Mouse (Mus musculus): ENCODE measurements at regions not wholly inside any gene's neighbourhood (a gene's known extent, or its start where the extent isn't known, plus 50 kb on each side); places are given as distances from the start of the nearest gene placed in this dataset.

DNA sequence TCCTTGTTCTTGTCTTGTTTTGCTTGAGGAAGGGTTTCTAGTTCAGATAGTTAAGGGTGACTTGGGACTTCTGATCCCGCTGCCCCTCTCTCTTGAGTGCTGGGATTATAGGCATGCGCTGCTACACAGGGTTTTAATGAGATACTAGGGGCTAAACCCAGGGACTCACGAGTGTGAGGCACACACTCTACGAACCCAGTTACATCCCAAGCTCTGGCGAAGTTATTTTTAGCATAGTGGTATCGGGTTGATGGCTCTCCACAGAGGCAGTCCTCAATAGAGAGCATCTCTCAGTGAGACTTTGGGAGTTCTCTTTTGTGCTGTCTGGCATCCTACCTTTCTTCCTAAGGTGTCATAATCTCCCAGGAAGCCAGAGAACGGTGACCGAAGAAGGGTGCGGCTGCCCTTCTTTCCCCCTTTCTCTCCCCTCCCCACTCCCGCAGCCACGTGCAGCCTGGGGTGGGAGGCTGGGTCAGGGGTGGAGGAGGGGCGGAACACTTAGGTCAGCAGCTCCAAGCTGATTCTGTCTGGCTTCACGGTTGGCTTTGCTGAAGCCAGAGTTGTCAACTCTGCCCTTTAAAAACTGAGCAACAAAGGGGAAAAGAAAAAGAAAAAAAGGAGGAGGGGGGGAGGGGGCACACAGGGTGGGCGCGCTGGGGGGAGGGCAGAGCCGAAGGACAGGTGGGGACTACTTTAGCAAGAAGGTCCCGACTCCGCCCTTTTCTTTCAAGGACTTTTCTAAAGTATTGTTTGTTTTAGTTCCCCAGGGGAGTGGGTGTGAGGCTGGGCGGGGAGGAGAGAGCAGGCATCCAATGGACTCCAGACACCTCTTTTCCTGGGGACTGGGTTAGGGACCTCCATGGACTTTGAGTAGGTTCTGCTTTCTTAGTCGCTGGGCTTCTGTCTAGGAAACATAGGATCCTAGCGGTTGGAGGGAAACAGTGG is 70.4 kb upstream of the Igfbp5 start:
- Histone ChIP-seq H3K4me3 (ENCODE audit: low read depth, low read length) (0 out of 2 replicates have a peak overlapping the region, but pooled peaks have one; percentile 7), H3K27me3 (ENCODE audit: control insufficient read depth, insufficient read depth, low read length) (no peaks in the 10 kb centered on the region), H3K4me2 (ENCODE audit: low read depth, low read length) (peak overlapping the region; percentile 25), H3K4me1 (ENCODE audit: control insufficient read depth, insufficient read depth, low read length) (peaks cover 3% of the 10 kb centered on the region; the same call in 1 of the 2 replicates), H3K36me3 (replicated peaks; ENCODE audit: control insufficient read depth, insufficient read depth, low read depth, low read length) (no peaks in the 10 kb centered on the region), H3K27ac (replicated peaks; ENCODE audit: low read depth, low read length) (no peak overlapping the region), H3K9ac (replicated peaks; ENCODE audit: low read length) (no peak overlapping the region; the same call in 1 of the 2 replicates), H3K9me3 (replicated peaks; ENCODE audit: control insufficient read depth, low read length) (no peaks in the 10 kb centered on the region)
- peak; percentile 61 for DNase-seq (ENCODE audit: low spot score)
- ATAC-seq (replicated peaks; ENCODE audit: insufficient number of reproducible peaks, low FRiP score, low TSS enrichment, low read depth): peak; percentile 46
- 8% methylated on average over 21 of the region's 21 CpGs for WGBS

DNA sequence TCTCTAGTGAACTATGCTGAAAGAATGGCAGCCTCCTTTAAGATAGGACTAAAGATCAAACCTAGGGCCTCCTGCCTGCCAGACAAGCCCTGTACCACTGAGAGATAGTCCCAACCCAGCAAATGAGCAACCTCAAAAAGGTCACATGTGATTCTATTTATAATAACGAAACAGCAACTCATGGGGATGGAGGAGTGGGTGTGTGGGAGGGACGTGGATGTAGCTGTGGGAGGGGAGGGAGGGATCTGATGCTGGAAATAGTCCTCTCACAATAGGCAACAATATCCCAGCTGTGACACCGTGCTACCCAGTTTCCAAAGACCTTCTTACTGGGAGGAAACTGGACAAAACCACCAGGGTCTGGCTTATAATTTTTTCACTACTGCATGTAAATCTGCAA is 69.5 kb upstream of the Igfbp5 start:
- H3K27me3 ChIP-seq (ENCODE audit: control insufficient read depth, insufficient read depth, low read length): no peaks in the 10 kb centered on the region
- H3K9me3 ChIP-seq (replicated peaks; ENCODE audit: control insufficient read depth, low read length): no peaks in the 10 kb centered on the region
- ATAC-seq (replicated peaks; ENCODE audit: insufficient number of reproducible peaks, low FRiP score, low TSS enrichment, low read depth): no peak
- no peak overlapping the region for H3K27ac ChIP-seq (replicated peaks; ENCODE audit: low read depth, low read length)
- H3K36me3 ChIP-seq (replicated peaks; ENCODE audit: control insufficient read depth, insufficient read depth, low read depth, low read length): no peaks in the 10 kb centered on the region
- 36% methylated on average over 3 of the region's 3 CpGs for WGBS
- no peak overlapping the region for H3K4me3 ChIP-seq (ENCODE audit: low read depth, low read length)
- peaks cover 3% of the 10 kb centered on the region; the same call in 1 of the 2 replicates for H3K4me1 ChIP-seq (ENCODE audit: control insufficient read depth, insufficient read depth, low read length)
- DNase-seq (ENCODE audit: low spot score): no peak
- no peak overlapping the region for H3K9ac ChIP-seq (replicated peaks; ENCODE audit: low read length)
- no peak overlapping the region for H3K4me2 ChIP-seq (ENCODE audit: low read depth, low read length)

DNA sequence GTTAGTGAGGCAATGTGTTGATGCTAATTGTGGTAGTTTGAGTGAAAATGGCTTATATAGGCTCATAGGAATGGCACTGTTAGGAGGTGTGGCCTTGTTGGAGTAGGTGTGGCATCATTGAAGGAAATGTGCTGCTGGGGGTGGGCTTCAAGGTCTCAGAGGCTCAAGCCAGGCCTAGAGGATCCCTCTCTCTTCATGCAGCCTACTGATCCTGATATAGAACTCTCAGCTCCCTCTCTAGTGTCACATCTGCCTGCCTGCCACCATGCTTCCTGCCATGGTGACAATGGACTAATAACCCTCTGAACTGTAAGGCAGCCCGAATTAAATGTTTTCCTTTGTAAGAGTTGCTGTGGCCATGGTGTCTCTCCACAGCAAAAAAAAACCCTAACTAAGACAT is 68.4 kb upstream of the Igfbp5 start:
- no peak overlapping the region for H3K4me3 ChIP-seq (ENCODE audit: low read depth, low read length)
- no peaks in the 10 kb centered on the region for H3K36me3 ChIP-seq (replicated peaks; ENCODE audit: control insufficient read depth, insufficient read depth, low read depth, low read length)
- DNase-seq (ENCODE audit: low spot score): no peak
- ATAC-seq (replicated peaks; ENCODE audit: insufficient number of reproducible peaks, low FRiP score, low TSS enrichment, low read depth): no peak
- H3K27me3 ChIP-seq (ENCODE audit: control insufficient read depth, insufficient read depth, low read length): no peaks in the 10 kb centered on the region
- H3K27ac ChIP-seq (replicated peaks; ENCODE audit: low read depth, low read length): no peak overlapping the region
- WGBS: 82% methylated on average over 1 of the region's 1 CpGs
- H3K9me3 ChIP-seq (replicated peaks; ENCODE audit: control insufficient read depth, low read length): no peaks in the 10 kb centered on the region
- H3K4me2 ChIP-seq (ENCODE audit: low read depth, low read length): no peak overlapping the region
- H3K4me1 ChIP-seq (ENCODE audit: control insufficient read depth, insufficient read depth, low read length): peaks cover 3% of the 10 kb centered on the region; the same call in 1 of the 2 replicates
- no peak overlapping the region for H3K9ac ChIP-seq (replicated peaks; ENCODE audit: low read length)

DNA sequence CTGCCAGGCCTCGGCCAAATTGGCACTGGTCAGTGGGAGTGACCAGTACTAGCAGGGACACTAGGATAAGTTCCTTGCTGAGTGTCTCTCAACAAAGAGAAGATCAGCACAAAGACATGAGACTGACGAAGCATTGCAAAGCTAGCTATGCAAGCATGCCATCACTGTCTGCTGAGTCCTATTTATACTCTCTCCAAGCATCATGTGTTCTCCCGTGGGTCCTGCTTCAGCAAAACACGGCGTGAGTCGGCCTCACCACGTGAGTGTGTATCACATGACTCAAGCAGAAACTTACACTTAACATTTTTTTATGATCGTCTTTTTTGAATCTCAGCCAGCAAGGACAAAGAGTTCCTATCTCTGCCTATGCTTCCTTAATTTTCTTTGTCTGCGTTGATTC is 67.7 kb upstream of the Igfbp5 start:
- DNase-seq (ENCODE audit: low spot score): no peak
- no peak for ATAC-seq (replicated peaks; ENCODE audit: insufficient number of reproducible peaks, low FRiP score, low TSS enrichment, low read depth)
- WGBS: 87% methylated on average over 9 of the region's 9 CpGs

DNA sequence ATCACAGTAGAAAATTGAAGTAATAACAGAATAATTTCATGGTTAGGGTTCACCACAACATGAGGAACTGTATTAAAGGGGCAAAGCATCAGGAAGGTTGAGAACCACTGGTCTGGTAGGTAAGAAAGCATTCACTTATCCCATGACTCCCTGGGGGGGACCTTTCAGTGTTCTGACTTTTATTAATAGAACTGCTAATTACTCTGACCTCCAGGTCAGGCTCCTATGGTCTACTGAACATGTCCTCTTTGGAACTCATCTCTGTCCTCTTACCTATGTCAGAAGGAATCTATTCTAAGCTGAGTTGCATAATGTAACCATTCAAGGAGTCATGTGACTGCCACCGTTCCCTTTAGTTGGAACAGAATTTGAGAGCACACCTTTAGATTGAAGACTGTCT is 65.3 kb upstream of the Igfbp5 start:
- H3K4me2 ChIP-seq (ENCODE audit: low read depth, low read length): no peak overlapping the region
- no peak overlapping the region for H3K4me3 ChIP-seq (ENCODE audit: low read depth, low read length)
- H3K27me3 ChIP-seq (ENCODE audit: control insufficient read depth, insufficient read depth, low read length): no peaks in the 10 kb centered on the region
- no peaks in the 10 kb centered on the region for H3K4me1 ChIP-seq (ENCODE audit: control insufficient read depth, insufficient read depth, low read length)
- H3K9ac ChIP-seq (replicated peaks; ENCODE audit: low read length): no peak overlapping the region
- H3K9me3 ChIP-seq (replicated peaks; ENCODE audit: control insufficient read depth, low read length): no peaks in the 10 kb centered on the region
- DNase-seq (ENCODE audit: low spot score) (no peak), ATAC-seq (replicated peaks; ENCODE audit: insufficient number of reproducible peaks, low FRiP score, low TSS enrichment, low read depth) (no peak)
- 73% methylated on average over 1 of the region's 1 CpGs for WGBS
- no peaks in the 10 kb centered on the region for H3K36me3 ChIP-seq (replicated peaks; ENCODE audit: control insufficient read depth, insufficient read depth, low read depth, low read length)
- H3K27ac ChIP-seq (replicated peaks; ENCODE audit: low read depth, low read length): no peak overlapping the region

More for the DNA sequence above, 67.7 kb upstream of the Igfbp5 start:
- Histone ChIP-seq H3K4me3 (ENCODE audit: low read depth, low read length) (no peak overlapping the region), H3K27me3 (ENCODE audit: control insufficient read depth, insufficient read depth, low read length) (no peaks in the 10 kb centered on the region), H3K9me3 (replicated peaks; ENCODE audit: control insufficient read depth, low read length) (no peaks in the 10 kb centered on the region), H3K4me2 (ENCODE audit: low read depth, low read length) (no peak overlapping the region), H3K36me3 (replicated peaks; ENCODE audit: control insufficient read depth, insufficient read depth, low read depth, low read length) (no peaks in the 10 kb centered on the region), H3K27ac (replicated peaks; ENCODE audit: low read depth, low read length) (no peak overlapping the region), H3K4me1 (ENCODE audit: control insufficient read depth, insufficient read depth, low read length) (peaks cover 3% of the 10 kb centered on the region; the same call in 1 of the 2 replicates), H3K9ac (replicated peaks; ENCODE audit: low read length) (no peak overlapping the region)

DNA sequence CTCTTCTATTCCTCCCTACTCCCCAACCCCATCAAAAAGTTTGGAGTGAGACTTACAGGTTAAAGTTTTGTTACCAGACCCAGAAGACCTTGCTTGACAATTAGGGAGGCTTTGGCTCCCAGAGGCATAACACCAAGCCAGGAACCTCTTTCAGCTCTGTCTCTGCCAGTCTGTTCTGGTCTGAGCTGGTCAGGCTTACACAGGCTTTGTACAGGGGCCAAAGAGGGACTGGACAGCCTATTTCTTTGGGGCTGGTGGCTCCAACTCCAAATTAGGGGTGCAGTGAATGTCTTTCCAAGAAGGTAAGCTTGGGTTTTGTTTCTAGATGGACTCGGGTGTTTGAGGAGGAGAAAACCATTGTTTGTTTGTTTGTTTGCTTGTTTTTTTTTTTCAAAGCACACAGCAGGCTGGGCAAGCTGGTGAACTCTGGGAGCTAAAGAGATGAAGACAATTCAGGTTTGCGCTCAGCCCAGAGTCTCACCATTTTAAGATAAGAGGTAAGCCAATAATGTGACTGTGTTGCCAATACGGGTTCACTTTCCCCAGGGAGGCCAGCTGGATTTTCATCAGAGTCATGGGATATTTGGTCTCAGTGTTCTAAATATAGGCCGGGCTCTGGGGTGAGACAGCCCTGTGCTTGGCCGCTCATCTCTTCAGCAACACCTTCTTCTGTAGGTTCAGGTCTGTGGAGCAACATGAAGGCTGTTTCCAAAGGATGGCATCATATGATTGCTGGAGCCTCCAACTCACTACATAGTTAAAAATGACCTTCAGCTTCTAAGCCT is 62.2 kb upstream of the Igfbp5 start:
- DNase-seq (ENCODE audit: low spot score) (no peak), ATAC-seq (replicated peaks; ENCODE audit: insufficient number of reproducible peaks, low FRiP score, low TSS enrichment, low read depth) (no peak)
- Histone ChIP-seq H3K27me3 (ENCODE audit: control insufficient read depth, insufficient read depth, low read length) (no peaks in the 10 kb centered on the region), H3K27ac (replicated peaks; ENCODE audit: low read depth, low read length) (no peak overlapping the region), H3K4me3 (ENCODE audit: low read depth, low read length) (no peak overlapping the region), H3K4me1 (ENCODE audit: control insufficient read depth, insufficient read depth, low read length) (no peaks in the 10 kb centered on the region), H3K4me2 (ENCODE audit: low read depth, low read length) (no peak overlapping the region), H3K36me3 (replicated peaks; ENCODE audit: control insufficient read depth, insufficient read depth, low read depth, low read length) (no peaks in the 10 kb centered on the region), H3K9me3 (replicated peaks; ENCODE audit: control insufficient read depth, low read length) (no peaks in the 10 kb centered on the region), H3K9ac (replicated peaks; ENCODE audit: low read length) (no peak overlapping the region)
- WGBS: 86% methylated on average over 5 of the region's 5 CpGs

DNA sequence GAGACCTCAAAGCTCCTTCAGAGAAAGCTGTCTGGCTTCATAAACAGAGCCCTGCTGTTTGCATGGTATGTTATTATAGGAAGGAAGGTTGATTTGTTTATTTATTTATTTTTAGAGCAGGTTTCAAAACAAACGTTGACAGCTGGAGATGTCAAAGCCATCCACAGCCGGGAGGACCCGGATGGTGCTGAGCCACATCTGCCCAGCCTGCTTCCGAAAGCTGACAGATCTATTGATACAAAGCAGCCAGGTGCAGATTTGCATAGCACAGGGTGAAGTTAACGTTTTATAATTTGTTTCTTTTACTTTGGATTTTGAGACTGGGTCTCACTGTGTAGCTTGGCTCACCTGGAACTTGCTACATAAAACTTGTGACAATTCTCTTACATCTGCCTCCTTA is 61.5 kb upstream of the Igfbp5 start:
- H3K27me3 ChIP-seq (ENCODE audit: control insufficient read depth, insufficient read depth, low read length): no peaks in the 10 kb centered on the region
- H3K9ac ChIP-seq (replicated peaks; ENCODE audit: low read length): no peak overlapping the region
- no peak for DNase-seq (ENCODE audit: low spot score)
- no peaks in the 10 kb centered on the region for H3K9me3 ChIP-seq (replicated peaks; ENCODE audit: control insufficient read depth, low read length)
- no peak overlapping the region for H3K27ac ChIP-seq (replicated peaks; ENCODE audit: low read depth, low read length)
- no peak for ATAC-seq (replicated peaks; ENCODE audit: insufficient number of reproducible peaks, low FRiP score, low TSS enrichment, low read depth)
- WGBS: 42% methylated on average over 5 of the region's 5 CpGs
- H3K4me3 ChIP-seq (ENCODE audit: low read depth, low read length): no peak overlapping the region
- no peaks in the 10 kb centered on the region for H3K36me3 ChIP-seq (replicated peaks; ENCODE audit: control insufficient read depth, insufficient read depth, low read depth, low read length)
- no peaks in the 10 kb centered on the region for H3K4me1 ChIP-seq (ENCODE audit: control insufficient read depth, insufficient read depth, low read length)
- H3K4me2 ChIP-seq (ENCODE audit: low read depth, low read length): no peak overlapping the region

DNA sequence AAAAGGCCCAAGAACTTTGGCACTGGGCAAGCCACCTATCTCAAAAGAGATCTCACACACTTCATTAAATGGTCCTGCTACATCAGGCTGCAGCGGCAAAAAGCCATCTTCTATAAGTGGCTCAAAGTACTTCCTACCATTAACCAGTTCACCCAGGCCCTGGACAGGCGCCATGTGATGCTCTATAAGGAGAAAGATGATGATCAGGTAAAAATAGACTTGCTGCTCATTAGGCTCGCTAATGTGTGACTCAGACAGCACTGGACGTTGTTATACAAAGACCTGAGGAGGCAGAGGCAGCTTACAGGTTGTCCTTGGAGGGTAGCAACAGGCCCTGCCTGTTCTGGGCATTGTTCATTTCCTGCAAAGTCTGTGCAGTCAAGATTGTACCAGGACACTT is 60.4 kb upstream of the Igfbp5 start:
- Histone ChIP-seq H3K27me3 (ENCODE audit: control insufficient read depth, insufficient read depth, low read length) (no peaks in the 10 kb centered on the region), H3K4me2 (ENCODE audit: low read depth, low read length) (no peak overlapping the region), H3K4me1 (ENCODE audit: control insufficient read depth, insufficient read depth, low read length) (no peaks in the 10 kb centered on the region), H3K9me3 (replicated peaks; ENCODE audit: control insufficient read depth, low read length) (no peaks in the 10 kb centered on the region), H3K4me3 (ENCODE audit: low read depth, low read length) (no peak overlapping the region), H3K36me3 (replicated peaks; ENCODE audit: control insufficient read depth, insufficient read depth, low read depth, low read length) (no peaks in the 10 kb centered on the region), H3K9ac (replicated peaks; ENCODE audit: low read length) (no peak overlapping the region), H3K27ac (replicated peaks; ENCODE audit: low read depth, low read length) (no peak overlapping the region)
- no peak for ATAC-seq (replicated peaks; ENCODE audit: insufficient number of reproducible peaks, low FRiP score, low TSS enrichment, low read depth)
- DNase-seq (ENCODE audit: low spot score): no peak
- WGBS: 84% methylated on average over 4 of the region's 4 CpGs
